29 mouse cellular contexts compared by ENCODE assay signal in genomic region chr12:81712618-81713017, GRCm38 (mm10).
A peak's percentile ranks its signal among the peaks of the same experiment; 100 is the strongest.
DNase-seq lines count a peak whose midpoint lies in the region; ATAC-seq and TF ChIP-seq lines count a peak whose summit lies in the region.
"Had no signal": no experiment of that assay in that cellular context is flagged by ENCODE, and none has a peak within 500 bp of the region (broad histone marks: within the 10 kb centered on the region; RNA-seq: fewer than 3 reads in every experiment).

No protein-coding gene starts in this region.

- 60% methylated on average over 4 of the region's 4 CpGs for WGBS in lung, embryonic 14.5 days
- WGBS in lung, postnatal 0 days, result 64% methylated on average over 4 of the region's 4 CpGs
- WGBS in stomach, postnatal 0 days, result 55% methylated on average over 4 of the region's 4 CpGs

- H3K4me1 ChIP-seq in lung, embryonic 14.5 days (ENCODE audit: insufficient read depth), result no peaks in the 10 kb centered on the region
- no peaks in the 10 kb centered on the region for H3K4me1 ChIP-seq in lung, postnatal 0 days (ENCODE audit: insufficient read depth, low read depth, low read length)
- H3K4me1 ChIP-seq in stomach, postnatal 0 days (replicated peaks; ENCODE audit: control insufficient read depth, insufficient read depth), result no peaks in the 10 kb centered on the region
- H3K4me1 ChIP-seq: embryonic facial prominence, embryonic 13.5 days; heart, embryonic 10.5 days; heart, embryonic 13.5 days; hindbrain, embryonic 12.5 days; hindbrain, embryonic 15.5 days had no signal

- no peaks in the 10 kb centered on the region for H3K36me3 ChIP-seq in lung, embryonic 14.5 days (ENCODE audit: insufficient read depth)
- H3K36me3 ChIP-seq in lung, postnatal 0 days (ENCODE audit: insufficient read depth, low read length), result no peaks in the 10 kb centered on the region
- no peaks in the 10 kb centered on the region for H3K36me3 ChIP-seq in stomach, postnatal 0 days (ENCODE audit: control insufficient read depth, insufficient read depth, low read length)
- H3K36me3 ChIP-seq: embryonic facial prominence, embryonic 13.5 days; forebrain, embryonic 10.5 days; G1E; heart, embryonic 10.5 days; heart, embryonic 13.5 days; hindbrain, embryonic 12.5 days; hindbrain, embryonic 15.5 days had no signal

- H3K9me3 ChIP-seq in lung, embryonic 14.5 days (ENCODE audit: low read depth, low read length), result no peaks in the 10 kb centered on the region
- no peaks in the 10 kb centered on the region for H3K9me3 ChIP-seq in lung, postnatal 0 days (ENCODE audit: low read length)
- no peaks in the 10 kb centered on the region for H3K9me3 ChIP-seq in stomach, postnatal 0 days (ENCODE audit: control insufficient read depth, low read length)
- H3K9me3 ChIP-seq: embryonic facial prominence, embryonic 13.5 days; forebrain, embryonic 13.5 days; G1E; heart, embryonic 10.5 days had no signal

- no peak overlapping the region for H3K9ac ChIP-seq in lung, embryonic 14.5 days
- no peak overlapping the region for H3K9ac ChIP-seq in lung, postnatal 0 days (replicated peaks; ENCODE audit: low read depth)
- H3K9ac ChIP-seq in stomach, postnatal 0 days (ENCODE audit: low read length), result no peak overlapping the region
- H3K9ac ChIP-seq: embryonic facial prominence, embryonic 13.5 days; forebrain, embryonic 13.5 days; heart, embryonic 13.5 days; hindbrain, embryonic 12.5 days; hindbrain, embryonic 15.5 days had no signal

- no peak overlapping the region for H3K4me2 ChIP-seq in lung, embryonic 14.5 days
- no peak overlapping the region for H3K4me2 ChIP-seq in lung, postnatal 0 days (replicated peaks; ENCODE audit: low read depth, low read length)
- H3K4me2 ChIP-seq in stomach, postnatal 0 days (replicated peaks; ENCODE audit: low read depth), result no peak overlapping the region
- H3K4me2 ChIP-seq: embryonic facial prominence, embryonic 13.5 days; forebrain, embryonic 13.5 days; heart, embryonic 13.5 days; hindbrain, embryonic 12.5 days; hindbrain, embryonic 15.5 days had no signal

- no peak overlapping the region for H3K4me3 ChIP-seq in lung, embryonic 14.5 days (ENCODE audit: low read depth, low read length)
- H3K4me3 ChIP-seq in lung, postnatal 0 days (ENCODE audit: low read depth, low read length), result no peak overlapping the region
- no peak overlapping the region for H3K4me3 ChIP-seq in stomach, postnatal 0 days (ENCODE audit: low read depth, low read length)
- H3K4me3 ChIP-seq: embryonic facial prominence, embryonic 13.5 days; forebrain, embryonic 10.5 days; forebrain, embryonic 13.5 days; heart, adult 2 months; heart, embryonic 10.5 days; heart, embryonic 13.5 days; hindbrain, embryonic 12.5 days; hindbrain, embryonic 15.5 days had no signal

- TF ChIP-seq EP300 in lung, postnatal 0 days (IDR thresholded peaks at IDR 0.05), result no peak
- TF ChIP-seq EP300 in stomach, postnatal 0 days (optimal IDR thresholded peaks at IDR 0.05), result peak; percentile 90

- ATAC-seq in lung, embryonic 14.5 days (ENCODE audit: insufficient read depth), result peak; percentile 66
- peak; percentile 71 for ATAC-seq in lung, postnatal 0 days
- peak; percentile 78 for ATAC-seq in stomach, postnatal 0 days (ENCODE audit: low FRiP score, low TSS enrichment)
- ATAC-seq: forebrain, embryonic 13.5 days; forebrain, embryonic 16.5 days; Patski had no signal

- peak; percentile 10 for DNase-seq in lung, embryonic 14.5 days
- DNase-seq in lung, postnatal 10 days, result no peak
- peak; percentile 31 for DNase-seq in lung, postnatal 0 days (ENCODE audit: low spot score)
- DNase-seq in lung, postnatal 25 days (ENCODE audit: low spot score), result no peak
- DNase-seq in urinary bladder, postnatal 36 days (ENCODE audit: low spot score in 2 of 2), result peak; percentile 31 to 47
- no peak for DNase-seq in urinary bladder, adult 2 months (ENCODE audit: low spot score)
- DNase-seq in stomach, postnatal 0 days (ENCODE audit: low spot score), result no peak
- DNase-seq in layer of hippocampus, postnatal 10 days (ENCODE audit: low spot score in 2 of 2), result no peak
- DNase-seq: adrenal gland, postnatal 10 days; adrenal gland, postnatal 36 days; B cell, adult 2 months; cerebellum, adult 11 months; cerebellum, adult 2 months; cerebellum, adult 9-11 months; cerebellum, postnatal 25 days; gastrocnemius, postnatal 10 days; gastrocnemius, postnatal 36 days; heart, postnatal 14 days had no signal

- no peak overlapping the region for H3K27ac ChIP-seq in lung, embryonic 14.5 days (ENCODE audit: low read depth)
- H3K27ac ChIP-seq in lung, postnatal 0 days (ENCODE audit: low read length), result no peak overlapping the region
- peak overlapping the region; percentile 53; the same call in 1 of the 2 replicates for H3K27ac ChIP-seq in stomach, postnatal 0 days (replicated peaks)
- H3K27ac ChIP-seq: embryonic facial prominence, embryonic 13.5 days; forebrain, embryonic 10.5 days; forebrain, embryonic 13.5 days; heart, adult 2 months; heart, embryonic 10.5 days; heart, embryonic 13.5 days; hindbrain, embryonic 12.5 days; hindbrain, embryonic 15.5 days had no signal

- no peak for TF ChIP-seq CTCF in lung, embryonic 14.5 days (IDR thresholded peaks at IDR 0.05; ENCODE audit: low read depth)
- TF ChIP-seq CTCF in lung, postnatal 0 days (IDR thresholded peaks at IDR 0.05), result no peak
- no peak for TF ChIP-seq CTCF in stomach, postnatal 0 days (IDR thresholded peaks at IDR 0.05; ENCODE audit: low read depth)

- no peaks in the 10 kb centered on the region for H3K27me3 ChIP-seq in lung, embryonic 14.5 days (ENCODE audit: insufficient read depth, low read length)
- no peaks in the 10 kb centered on the region for H3K27me3 ChIP-seq in lung, postnatal 0 days (replicated peaks; ENCODE audit: insufficient read depth, low read length)
- no peaks in the 10 kb centered on the region for H3K27me3 ChIP-seq in stomach, postnatal 0 days (ENCODE audit: control insufficient read depth, insufficient read depth, low read length)
- H3K27me3 ChIP-seq: embryonic facial prominence, embryonic 13.5 days; forebrain, embryonic 13.5 days; hindbrain, embryonic 12.5 days; hindbrain, embryonic 15.5 days; Patski had no signal

Comparison
In these comparisons a context has a peak if more than half of its experiments do, and no peak if none do; other contexts are left out.
1. DNase-seq: peak in lung, embryonic 14.5 days (single experiment), lung, postnatal 0 days (single experiment) and urinary bladder, postnatal 36 days (2 of 2); none in lung, postnatal 10 days (single experiment), lung, postnatal 25 days (single experiment), urinary bladder, adult 2 months (single experiment), stomach, postnatal 0 days (single experiment) and layer of hippocampus, postnatal 10 days (0 of 2).
2. Peak in every context shown above with its lines, with median percentiles within 50 percentile points of each other: ATAC-seq.